Mouse (Mus musculus) CH12.LX (cell line): Measurements from ENCODE around the gene Adamts6. TPM values are rescaled to one million over a fixed set of nuclear protein-coding genes. Genes with fewer than 3 reads are reported as not detected.
A peak's percentile ranks its signal among the peaks of the same experiment; 100 is the strongest.

Experiments used
- DNase-seq: peaks from one replicate; pipeline ENCODE4 v3.0.0-alpha.2; 2013; ENCODE audit errors: extremely low read depth
- H3K27ac ChIP-seq: 2 replicates; pipeline ENCODE4 v1.5.1; 2012; ENCODE audit warnings: low read depth, mild to moderate bottlenecking, control low read depth, moderate library complexity; ENCODE audit not compliant: insufficient read depth
- H3K27me3 ChIP-seq: replicated peaks from 2 replicates; pipeline ENCODE3; 2012; ENCODE audit warnings: inconsistent platforms
- H3K36me3 ChIP-seq, 2 experiments: replicated peaks in 1 of 2; 2 replicates each; pipeline versions ENCODE3 to v1.6.1; 2012; ENCODE audit warnings: inconsistent platforms in 1 of 2, low read length in 1 of 2, mild to moderate bottlenecking in 1 of 2, mixed read lengths in 1 of 2, moderate library complexity in 1 of 2; ENCODE audit not compliant: control insufficient read depth in 1 of 2, insufficient read depth in 1 of 2
- H3K4me1 ChIP-seq, 2 experiments: 2 replicates each; pipeline ENCODE4 v1.6.1; 2012; ENCODE audit warnings: inconsistent platforms in 1 of 2, moderate library complexity in 1 of 2; ENCODE audit not compliant: insufficient read depth in 2 of 2, control insufficient read depth in 1 of 2
- H3K4me2 ChIP-seq: 2 replicates; pipeline ENCODE4 v1.6.1; 2012; ENCODE audit warnings: low read depth, mild to moderate bottlenecking, control low read depth; ENCODE audit not compliant: poor library complexity, insufficient read depth, severe bottlenecking
- H3K4me3 ChIP-seq, 3 experiments: fragments of 150-350 bp in 1 of 3; sonication (generic) in 1 of 3; replicated peaks in 1 of 3; 2 replicates each; pipeline versions ENCODE3 to v1.5.1; 2011 to 2012; ENCODE audit warnings: low read depth in 2 of 3, low read length in 2 of 3, mild to moderate bottlenecking in 2 of 3, moderate library complexity in 2 of 3, control low read depth in 1 of 3, improper control_type of control experiment in 1 of 3, inconsistent platforms in 1 of 3, mixed read lengths in 1 of 3; ENCODE audit not compliant: poor library complexity in 1 of 3
- H3K79me2 ChIP-seq: replicated peaks from 2 replicates; pipeline ENCODE4 v1.6.1; 2012; ENCODE audit warnings: mild to moderate bottlenecking, moderate library complexity; ENCODE audit not compliant: control insufficient read depth, poor library complexity, insufficient read depth, severe bottlenecking; ENCODE audit errors: extremely low read depth
- H3K9ac ChIP-seq: 2 replicates; pipeline ENCODE4 v1.6.1; 2012; ENCODE audit warnings: low read depth, mild to moderate bottlenecking, control low read depth, moderate library complexity; ENCODE audit not compliant: insufficient read depth
- H3K9me3 ChIP-seq: replicated peaks from 2 replicates; pipeline ENCODE3; 2012; ENCODE audit warnings: low read length, inconsistent platforms, mixed read lengths
- BHLHE40 ChIP-seq: IDR thresholded peaks from 2 replicates; pipeline ENCODE4 v1.6.1; 2011; ENCODE audit warnings: mild to moderate bottlenecking, low read depth, low read length, improper control_type of control experiment
- CHD1 ChIP-seq: IDR thresholded peaks from 2 replicates; pipeline ENCODE4 v1.6.1; 2012; ENCODE audit warnings: low read depth, low read length, improper control_type of control experiment, inconsistent platforms
- CTCF ChIP-seq, 2 experiments: IDR thresholded peaks in 1 of 2; conservative IDR thresholded peaks in 1 of 2; 2 replicates each; pipeline ENCODE4 v1.5.1; 2011 to 2012; ENCODE audit warnings: low read depth in 2 of 2, low read length in 2 of 2, improper control_type of control experiment in 1 of 2, inconsistent platforms in 1 of 2, mild to moderate bottlenecking in 1 of 2, moderate library complexity in 1 of 2
- ELF1 ChIP-seq: IDR thresholded peaks from 2 replicates; pipeline ENCODE4 v1.6.1; 2014; ENCODE audit warnings: low read depth, mild to moderate bottlenecking, inconsistent platforms, low read length, improper control_type of control experiment
- HCFC1 ChIP-seq: IDR thresholded peaks from 2 replicates; pipeline ENCODE4 v1.6.1; 2012; ENCODE audit warnings: low read depth, mild to moderate bottlenecking, inconsistent platforms, low read length, improper control_type of control experiment
- IRF4 ChIP-seq: IDR thresholded peaks from 2 replicates; pipeline ENCODE4 v1.6.1; 2014; ENCODE audit warnings: low read depth, mild to moderate bottlenecking, inconsistent platforms, low read length, improper control_type of control experiment
- JUN ChIP-seq: IDR thresholded peaks from 2 replicates; pipeline ENCODE4 v1.6.1; 2011; ENCODE audit warnings: low read depth, mild to moderate bottlenecking, low read length, improper control_type of control experiment, moderate library complexity; ENCODE audit not compliant: insufficient read depth
- JUND ChIP-seq: conservative IDR thresholded peaks from 2 replicates; pipeline ENCODE4 v1.6.1; 2011; ENCODE audit warnings: low read depth, low read length, improper control_type of control experiment
- MAZ ChIP-seq: IDR thresholded peaks from 2 replicates; pipeline ENCODE4 v1.6.1; 2012; ENCODE audit warnings: low read depth, mild to moderate bottlenecking, inconsistent platforms, low read length, improper control_type of control experiment, moderate library complexity
- MEF2A ChIP-seq: IDR thresholded peaks from 2 replicates; pipeline ENCODE4 v1.6.1; 2014; ENCODE audit warnings: low read depth, mild to moderate bottlenecking, inconsistent platforms, low read length, improper control_type of control experiment, borderline replicate concordance
- MYC ChIP-seq: IDR thresholded peaks from 2 replicates; pipeline ENCODE4 v1.6.1; 2011; ENCODE audit warnings: low read depth, mild to moderate bottlenecking, improper control_type of control experiment, low read length
- NRF1 ChIP-seq: IDR thresholded peaks from 2 replicates; pipeline ENCODE4 v1.6.1; 2014; ENCODE audit warnings: low read depth, mild to moderate bottlenecking, inconsistent platforms, low read length, improper control_type of control experiment, moderate library complexity
- PAX5 ChIP-seq: IDR thresholded peaks from 2 replicates; pipeline ENCODE4 v1.6.1; 2012; ENCODE audit warnings: low read length, inconsistent platforms, mixed read lengths
- POLR2A ChIP-seq: IDR thresholded peaks from 2 replicates; pipeline ENCODE4 v1.6.1; 2011; ENCODE audit warnings: low read depth, mild to moderate bottlenecking, improper control_type of control experiment, low read length
- RAD21 ChIP-seq: IDR thresholded peaks from 2 replicates; pipeline ENCODE4 v1.6.1; 2011; ENCODE audit warnings: low read depth, mild to moderate bottlenecking, low read length, improper control_type of control experiment, moderate library complexity
- SIN3A ChIP-seq: IDR thresholded peaks from 2 replicates; pipeline ENCODE4 v1.6.1; 2012; ENCODE audit warnings: low read length, improper control_type of control experiment, inconsistent platforms
- SMC3 ChIP-seq: IDR thresholded peaks from 2 replicates; pipeline ENCODE4 v1.6.1; 2011; ENCODE audit warnings: low read depth, low read length, improper control_type of control experiment
- TBP ChIP-seq: conservative IDR thresholded peaks from 2 replicates; pipeline ENCODE4 v1.6.1; 2011; ENCODE audit warnings: low read depth, low read length, improper control_type of control experiment
- TCF12 ChIP-seq: IDR thresholded peaks from 2 replicates; pipeline ENCODE4 v1.6.1; 2014; ENCODE audit warnings: low read depth, mild to moderate bottlenecking, inconsistent platforms, low read length, improper control_type of control experiment
- UBTF ChIP-seq: IDR thresholded peaks from 2 replicates; pipeline ENCODE4 v1.6.1; 2012; ENCODE audit warnings: low read depth, mild to moderate bottlenecking, inconsistent platforms, low read length, improper control_type of control experiment, moderate library complexity
- USF1 ChIP-seq: IDR thresholded peaks from 2 replicates; pipeline ENCODE4 v1.6.1; 2014; ENCODE audit warnings: low read depth, mild to moderate bottlenecking, inconsistent platforms, low read length, improper control_type of control experiment
- ZC3H11A ChIP-seq: IDR thresholded peaks from 2 replicates; pipeline ENCODE4 v1.6.1; 2012; ENCODE audit warnings: low read depth, mild to moderate bottlenecking, inconsistent platforms, low read length, improper control_type of control experiment
- ZKSCAN1 ChIP-seq: IDR thresholded peaks from 2 replicates; pipeline ENCODE4 v1.6.1; 2012; ENCODE audit warnings: low read depth, inconsistent platforms, low read length, improper control_type of control experiment, borderline replicate concordance
- ZNF384 ChIP-seq: IDR thresholded peaks from 2 replicates; pipeline ENCODE4 v1.6.1; 2012; ENCODE audit warnings: low read depth, low read length, improper control_type of control experiment, inconsistent platforms
- dilution Hi-C: fragments of 300-500 bp; cut with MboI; formaldehyde crosslinking; loops from 2 replicates; pipeline ENCODE4 v1.14.3; 2020; ENCODE audit warnings: low sequenced_read_pairs; ENCODE audit not compliant: extremely low pct_unique_long_range_greater_than_20kb, extremely low pct_ligation_motif_present
- in situ Hi-C: fragments of 300-500 bp; cut with MboI; formaldehyde crosslinking; loops from 3 replicates; pipeline ENCODE4 v1.14.3; 2019; ENCODE audit warnings: low sequenced_read_pairs, low pct_ligation_motif_present, low pct_unique_long_range_greater_than_20kb, mixed read lengths
- polyA plus RNA-seq: library from polyadenylated mRNA; unstranded; fragments of >175 nt; gene quantifications from 2 replicates; pipeline ENCODE4 v1.2.1, GENCODE M21; 2012; ENCODE audit warnings: low read depth; ENCODE audit not compliant: insufficient read length
- total RNA-seq, 2 experiments: library from RNA; depleted of rRNA; stranded (reverse); fragments of 300-350 nt in 1 of 2; fragments of >200 nt in 1 of 2; gene quantifications; 2 replicates each; pipeline ENCODE4 v1.2.3; 2012 to 2014

The Adamts6 gene
- total and polyA plus RNA-seq, 3 experiments: 0.34 to 1.1 (median 0.72) TPM

- H3K9ac ChIP-seq: 0 out of 2 replicates have a peak overlapping the region, but pooled peaks have one; percentile 69
- no peak overlapping the region for H3K27ac ChIP-seq
- no peaks in the 10 kb centered on the region; the same call in 1 of the 2 replicates for H3K79me2 ChIP-seq
- in situ Hi-C loops (loop anchor here (10.0 kb wide), 1 partner anchor 500 kb away; no protein-coding TSS in a partner anchor), dilution Hi-C loops (no loop called here)
- peak overlapping the region; percentile 99 for H3K4me2 ChIP-seq
- H3K9me3 ChIP-seq: no peaks in the 10 kb centered on the region
- H3K4me1 ChIP-seq: peaks cover 0 to 12% of the 10 kb centered on the region in 2 experiments; a peak in 1 of 4 replicates
- peak; percentile 49 for DNase-seq
- TF ChIP-seq CHD1 (no peak), POLR2A (no peak), JUND (peak; percentile 30; the same call in 1 of the 2 replicates), PAX5 (no peak), HCFC1 (no peak), TBP (no peak), ELF1 (0 out of 2 replicates have a peak, but pooled peaks have one; percentile 36), USF1 (no peak), NRF1 (no peak), IRF4 (peak; percentile 19; the same call in 1 of the 2 replicates), TCF12 (no peak), UBTF (no peak), MAZ (no peak), BHLHE40 (0 out of 2 replicates have a peak, but pooled peaks have one; percentile 25), MYC (peak; percentile 36; the same call in 1 of the 2 replicates), ZC3H11A (peak; percentile 65), ZNF384 (peak; percentile 87), RAD21 (peak; percentile 96), JUN (no peak; the same call in 1 of the 2 replicates), SIN3A (peak; percentile 25; the same call in 1 of the 2 replicates), ZKSCAN1 (no peak), CTCF (conservative IDR thresholded peaks at IDR 0.05 in 1 of 2, IDR thresholded peaks at IDR 0.05 in 1 of 2; ENCODE audit: low read depth in 2 of 2, low read length in 2 of 2) (peak in 1 of 2 experiments; percentile 80; a peak in 2 of 4 replicates), MEF2A (no peak), SMC3 (peak; percentile 77)
- H3K4me3 ChIP-seq: no peak overlapping the region
- H3K36me3 ChIP-seq: no peaks in the 10 kb centered on the region
- H3K27me3 ChIP-seq: no peaks in the 10 kb centered on the region
These were observed 2.6 kb upstream of the Adamts6 start for GRCm38 (mm10) chr13:104285031-104285431.
